Mouse (Mus musculus): ENCODE measurements around the gene Pxdc1.

Gene Pxdc1

GRCm38 (mm10) chr13:34653391-34653790, at the start of gene Pxdc1:
TSS of gene Pxdc1 (minus strand) at chr13:34653486.
- DNase-seq (ENCODE audit: low spot score) = no peak

- no peak for DNase-seq (ENCODE audit: low spot score)
Observed at GRCm38 (mm10) chr13:34700630-34701029, 47.3 kb upstream of the Pxdc1 start.

- DNase-seq (ENCODE audit: low spot score) = no peak
Observed at GRCm38 (mm10) chr13:34700091-34700490, 46.8 kb upstream of the Pxdc1 start.

- no peak for DNase-seq (ENCODE audit: low spot score)
Observed at GRCm38 (mm10) chr13:34696734-34697332, 43.5 kb upstream of the Pxdc1 start.

- no peak for DNase-seq (ENCODE audit: low spot score)
Observed at GRCm38 (mm10) chr13:34693111-34693510, 39.8 kb upstream of the Pxdc1 start.

- no peak for DNase-seq (ENCODE audit: low spot score)
Observed at GRCm38 (mm10) chr13:34691049-34691448, 37.8 kb upstream of the Pxdc1 start.

- DNase-seq (ENCODE audit: low spot score) = no peak
Observed at GRCm38 (mm10) chr13:34685008-34685765, 31.9 kb upstream of the Pxdc1 start.

- no peak for DNase-seq (ENCODE audit: low spot score)
Observed at GRCm38 (mm10) chr13:34683762-34684488, 30.6 kb upstream of the Pxdc1 start.

GRCm38 (mm10) chr13:34683270-34683669, 30.0 kb upstream of the Pxdc1 start:
- DNase-seq (ENCODE audit: low spot score) = no peak

- DNase-seq (ENCODE audit: low spot score) = no peak
Observed at GRCm38 (mm10) chr13:34676507-34676906, 23.2 kb upstream of the Pxdc1 start.

- no peak for DNase-seq (ENCODE audit: low spot score)
Observed at GRCm38 (mm10) chr13:34675847-34676383, 22.6 kb upstream of the Pxdc1 start.

GRCm38 (mm10) chr13:34673354-34673753, 20.1 kb upstream of the Pxdc1 start:
- no peak for DNase-seq (ENCODE audit: low spot score)

- no peak for DNase-seq (ENCODE audit: low spot score)
Observed at GRCm38 (mm10) chr13:34669919-34670865, 16.9 kb upstream of the Pxdc1 start.

- DNase-seq (ENCODE audit: low spot score) = no peak
Observed at GRCm38 (mm10) chr13:34667197-34667596, 13.9 kb upstream of the Pxdc1 start.

GRCm38 (mm10) chr13:34665074-34665473, 11.8 kb upstream of the Pxdc1 start:
- DNase-seq (ENCODE audit: low spot score) = no peak

GRCm38 (mm10) chr13:34663762-34664161, 10.5 kb upstream of the Pxdc1 start:
- no peak for DNase-seq (ENCODE audit: low spot score)

- DNase-seq (ENCODE audit: low spot score) = no peak
Observed at GRCm38 (mm10) chr13:34659507-34659906, 6.2 kb upstream of the Pxdc1 start.

- no peak for DNase-seq (ENCODE audit: low spot score)
Observed at GRCm38 (mm10) chr13:34656351-34656750, 3.1 kb upstream of the Pxdc1 start.

- peak; percentile 51 for DNase-seq (ENCODE audit: low spot score)
Observed at GRCm38 (mm10) chr13:34652353-34653241, 689 bp downstream of the Pxdc1 start.

GRCm38 (mm10) chr13:34652016-34652352, 1.3 kb downstream of the Pxdc1 start:
- no peak for DNase-seq (ENCODE audit: low spot score)

Data from ovary, postnatal 14 days (tissue).